Mouse (Mus musculus) gastrocnemius, postnatal 25 days (tissue): ENCODE data around the gene Phf2. TPM values are rescaled to one million over a fixed set of nuclear protein-coding genes. Genes with fewer than 3 reads are reported as not detected.
"Not testable (repeated sequence)": the region's sequence is repeated elsewhere in the genome, so short reads cannot be mapped to it uniquely, and the experiment has no call there.

Experiments used
- DNase-seq: peaks from one replicate; pipeline ENCODE4 v3.0.0; 2022
- total RNA-seq, 2 experiments: library from RNA; stranded (reverse); gene quantifications; 1 replicate in 1 of 2; 2 replicates in 1 of 2; pipeline ENCODE4 v1.2.3; 2021

The Phf2 gene
- total RNA-seq, 2 experiments from 2014 or later: 22.7 to 26.8 TPM

- DNase-seq: no peak
Measured at GRCm38 (mm10) chr13:48858054-48858453, 12.9 kb downstream of the Phf2 start.

DNA sequence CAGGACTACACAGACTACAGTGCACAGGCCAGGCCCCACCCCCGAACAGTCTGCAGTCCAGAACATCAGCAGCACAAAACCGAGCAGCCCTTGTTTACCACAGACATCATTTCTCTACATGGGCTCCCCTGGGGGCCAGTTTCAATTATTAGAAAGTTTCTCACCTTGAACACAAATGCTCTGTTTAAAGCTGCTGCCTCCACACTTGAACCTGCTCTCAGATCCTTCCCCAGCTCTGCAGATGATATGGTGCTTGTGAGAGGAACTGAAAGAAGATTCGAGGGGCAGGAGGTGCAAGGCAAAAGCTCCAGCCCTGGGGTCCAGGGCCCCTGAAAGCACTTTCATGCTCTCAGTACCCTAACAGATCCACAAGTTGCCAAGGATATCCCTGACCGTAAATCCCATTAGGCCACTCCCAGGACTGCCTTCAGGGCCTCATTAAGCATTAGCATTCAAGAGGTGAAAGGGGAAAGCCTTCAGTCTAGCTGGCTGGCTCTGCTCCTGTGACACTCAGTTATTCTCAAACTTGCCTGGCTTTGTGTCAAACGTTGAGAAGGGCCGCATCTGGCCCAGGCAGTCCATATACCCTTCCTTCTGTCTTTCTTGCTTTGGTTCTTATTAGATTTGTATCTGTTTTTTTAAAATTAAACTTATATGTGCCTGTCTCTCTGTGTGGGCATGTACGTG lies 13.5 kb downstream of the Phf2 start:
- no peak for DNase-seq

GRCm38 (mm10) chr13:48853947-48854346 lies 17.0 kb downstream of the Phf2 start:
- DNase-seq: no peak

DNA sequence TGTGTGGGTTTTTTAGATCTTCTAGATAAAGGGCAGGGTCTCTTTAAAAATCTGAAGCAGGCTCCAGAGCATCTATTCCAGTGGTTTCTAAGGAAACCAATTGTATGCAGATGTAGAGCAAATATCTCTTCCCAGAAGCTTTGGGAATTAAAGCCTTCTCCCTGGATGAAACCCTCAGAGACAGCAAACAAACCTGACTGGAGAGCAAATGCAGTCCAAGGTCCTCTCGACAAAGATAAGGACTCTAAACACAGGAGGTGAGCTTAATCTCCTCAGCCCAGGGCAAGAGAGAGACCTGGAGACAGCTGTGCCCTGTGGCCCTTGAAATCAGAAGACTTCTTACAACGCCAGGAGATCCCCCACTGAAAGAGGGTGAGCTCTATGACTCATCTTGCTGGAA lies 17.4 kb downstream of the Phf2 start:
- no peak for DNase-seq

- DNase-seq: no peak
Measured at GRCm38 (mm10) chr13:48852859-48853258, 18.1 kb downstream of the Phf2 start.

GRCm38 (mm10) chr13:48851719-48852118 lies 19.2 kb downstream of the Phf2 start:
- DNase-seq: no peak

GRCm38 (mm10) chr13:48850771-48851170 lies 20.1 kb downstream of the Phf2 start:
- no peak for DNase-seq

- no peak for DNase-seq
Measured at GRCm38 (mm10) chr13:48850326-48850725, 20.6 kb downstream of the Phf2 start.

DNA sequence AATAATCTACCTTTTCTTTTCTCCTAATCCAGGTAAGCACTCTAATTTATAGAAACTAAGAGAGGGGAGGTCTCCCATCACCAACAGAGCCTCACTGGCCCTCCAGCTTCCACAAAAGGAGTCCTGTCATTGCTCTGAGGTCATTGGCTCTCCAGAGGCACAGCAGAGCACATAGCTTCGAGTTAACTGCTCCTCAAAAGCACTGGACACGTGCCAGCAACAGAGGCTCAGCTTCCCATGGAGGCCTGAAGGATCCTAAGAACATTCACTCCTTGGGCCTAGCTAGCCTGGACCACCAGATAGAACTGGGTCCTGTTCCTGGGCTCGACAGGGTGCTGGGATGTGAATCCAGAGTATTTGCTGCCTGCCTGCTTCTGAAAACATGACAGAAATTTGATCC lies 21.8 kb downstream of the Phf2 start:
- no peak for DNase-seq

DNA sequence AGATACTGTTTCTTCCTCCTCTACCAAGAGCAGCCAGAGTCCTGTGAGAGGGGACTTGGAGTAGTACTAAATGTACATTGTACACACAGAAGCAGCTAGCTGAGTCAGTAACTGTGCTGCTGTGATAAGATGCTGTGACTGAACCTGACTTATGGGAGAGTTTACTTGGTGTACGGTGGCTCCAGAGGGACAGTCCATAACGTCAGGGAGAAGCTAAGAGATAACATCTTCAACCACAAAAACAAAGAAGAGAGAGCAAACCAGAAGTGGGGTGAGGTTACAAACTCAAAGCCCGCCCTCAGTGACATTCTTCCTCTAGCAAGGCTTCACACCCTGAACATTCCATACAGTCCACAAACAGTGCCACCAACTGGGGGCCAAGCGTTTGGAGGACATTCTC lies 25.6 kb downstream of the Phf2 start:
- DNase-seq: no peak

GRCm38 (mm10) chr13:48843530-48843929 lies 27.4 kb downstream of the Phf2 start:
- DNase-seq: no peak

- DNase-seq: no peak
Measured at GRCm38 (mm10) chr13:48841905-48842592, 28.9 kb downstream of the Phf2 start.

DNA sequence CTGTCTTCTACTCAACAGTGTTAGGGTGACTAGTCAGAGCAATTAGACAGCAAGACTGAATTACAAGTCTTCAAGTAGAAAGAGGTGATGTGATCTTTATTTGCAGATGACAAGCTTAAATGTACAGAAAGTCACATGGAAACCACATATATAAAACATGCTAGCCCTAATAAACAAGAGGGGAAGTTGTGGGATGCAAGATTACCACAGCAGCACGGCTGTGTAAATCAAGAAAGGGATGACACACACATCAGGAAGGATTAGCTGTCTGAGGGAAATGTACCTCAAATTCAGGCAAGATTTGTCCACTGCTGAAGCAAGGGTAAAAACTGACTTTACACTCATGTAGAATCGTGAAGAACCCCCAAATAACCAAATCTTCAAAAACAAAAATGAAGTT lies 32.6 kb downstream of the Phf2 start:
- DNase-seq: no peak

GRCm38 (mm10) chr13:48837537-48837936 lies 33.4 kb downstream of the Phf2 start:
- no peak for DNase-seq

DNA sequence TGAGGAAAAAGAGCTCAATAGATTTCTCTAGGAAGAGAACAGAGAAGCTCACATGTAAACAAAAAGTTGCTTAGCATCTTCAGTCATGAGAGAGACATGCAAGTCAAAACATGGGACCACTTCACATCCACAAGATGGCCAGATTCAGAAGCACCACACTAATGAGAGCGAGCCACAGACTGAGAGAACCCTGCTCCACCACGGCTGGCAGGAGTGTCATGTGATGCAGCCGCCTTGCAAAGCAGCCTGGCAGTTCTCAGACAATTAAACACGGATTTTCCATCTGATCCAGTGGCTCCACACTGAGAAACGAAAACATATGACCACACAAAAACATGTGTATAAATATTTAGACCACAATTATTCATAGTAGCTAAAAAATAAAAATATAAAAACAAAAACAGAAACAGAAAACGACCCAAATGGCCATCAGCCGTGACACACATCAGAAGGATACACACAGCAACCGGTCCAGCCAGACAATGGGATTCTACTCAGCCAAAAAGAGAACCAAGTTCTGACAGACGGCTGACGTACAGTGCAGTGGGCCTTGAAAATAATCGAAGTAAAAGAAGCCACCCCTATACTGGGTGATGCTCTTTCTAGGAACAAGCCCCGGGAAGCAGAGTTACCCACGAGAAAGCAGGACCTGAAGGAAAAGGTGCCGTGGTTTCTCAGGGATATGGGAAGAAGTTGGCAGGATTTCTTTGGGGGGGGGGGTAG lies 40.2 kb downstream of the Phf2 start:
- no peak for DNase-seq

DNA sequence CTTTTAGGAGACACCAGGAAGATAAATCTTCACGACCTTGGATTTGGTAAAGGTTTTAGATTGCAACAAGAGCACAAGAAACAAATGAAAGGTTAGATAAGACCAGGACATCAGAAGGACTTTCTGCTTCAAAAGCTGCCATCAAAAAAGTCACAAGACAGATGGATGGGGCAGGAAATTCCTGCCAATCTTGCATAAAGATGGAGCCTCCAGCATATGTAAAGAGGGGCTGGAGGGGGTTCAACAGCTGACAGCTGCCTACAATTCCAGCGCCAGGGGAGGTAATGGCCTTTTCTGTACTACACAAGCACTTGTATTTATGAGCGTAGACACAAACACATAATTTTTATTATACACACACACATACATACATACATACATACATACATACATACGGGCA lies 41.1 kb downstream of the Phf2 start:
- no peak for DNase-seq

GRCm38 (mm10) chr13:48822871-48823270 lies 48.0 kb downstream of the Phf2 start:
- no peak for DNase-seq

DNA sequence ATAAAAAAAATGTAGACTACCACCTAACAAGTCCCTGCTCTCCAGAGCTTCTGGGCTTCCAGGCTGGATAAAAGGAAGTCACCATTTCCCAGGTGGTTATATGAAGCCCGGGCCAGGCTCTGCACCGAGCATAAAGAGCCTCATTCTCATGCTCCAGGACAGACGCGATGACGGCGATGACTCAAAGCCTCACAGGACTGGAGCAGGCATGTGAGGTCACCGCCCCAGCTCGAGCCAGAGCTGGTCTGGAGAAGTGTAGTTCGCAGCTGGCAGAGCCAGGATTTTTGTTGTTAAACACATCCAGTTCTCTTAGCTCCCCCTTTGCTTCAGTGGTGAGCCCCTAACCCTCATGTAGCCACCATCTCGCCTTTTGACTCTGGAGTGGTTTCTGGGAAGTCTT lies 48.6 kb downstream of the Phf2 start:
- DNase-seq: no peak

- DNase-seq: no peak
Measured at GRCm38 (mm10) chr13:48819131-48819530, 51.8 kb downstream of the Phf2 start.

DNA sequence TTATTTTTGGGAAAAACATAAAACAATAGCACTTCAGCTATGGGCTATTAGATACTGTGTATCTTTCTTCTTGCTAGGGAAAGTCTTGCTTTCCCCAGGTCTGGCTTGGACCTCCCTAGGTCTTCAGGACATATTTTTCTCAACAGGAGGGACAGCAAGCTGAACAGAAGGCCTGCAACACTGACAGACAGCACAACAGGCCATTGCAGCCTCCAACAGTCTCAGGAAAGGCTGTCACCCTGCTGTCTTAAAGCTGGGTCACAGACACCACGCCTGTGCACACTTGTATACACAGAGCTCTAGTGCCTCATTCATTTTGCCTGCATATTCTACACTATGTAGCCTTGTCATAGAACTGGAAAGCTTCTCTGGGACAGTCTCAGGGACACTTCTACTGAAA lies 56.5 kb downstream of the Phf2 start:
- DNase-seq: no peak

- no peak for DNase-seq
Measured at GRCm38 (mm10) chr13:48810991-48811390, 59.9 kb downstream of the Phf2 start.

DNA sequence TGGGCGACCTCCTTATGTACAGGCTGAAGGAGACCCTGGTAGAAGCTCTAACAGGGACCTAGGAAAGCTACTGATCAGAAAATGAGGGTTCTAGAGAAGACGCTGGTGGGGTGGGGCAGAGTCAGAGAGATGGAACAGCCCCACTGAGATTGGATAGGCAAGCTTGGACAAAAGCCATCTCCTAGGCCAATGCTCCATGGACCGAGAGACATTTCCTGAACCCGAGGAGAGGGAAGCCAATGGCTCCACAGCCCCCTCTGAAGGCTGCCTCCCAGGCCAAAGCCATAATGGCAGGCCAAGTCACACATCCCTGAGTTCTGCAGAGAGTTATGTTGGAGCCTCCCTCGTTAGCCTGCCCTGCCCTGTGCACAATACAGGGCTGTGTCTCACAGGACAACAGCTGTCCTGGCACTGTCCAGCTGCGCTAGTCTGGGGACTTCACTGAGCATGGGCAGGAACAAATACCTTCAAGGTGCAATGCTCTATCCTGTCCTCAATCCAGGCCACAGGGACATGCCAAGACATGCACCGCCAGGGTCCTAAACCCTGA lies 60.6 kb downstream of the Phf2 start:
- DNase-seq: no peak

DNA sequence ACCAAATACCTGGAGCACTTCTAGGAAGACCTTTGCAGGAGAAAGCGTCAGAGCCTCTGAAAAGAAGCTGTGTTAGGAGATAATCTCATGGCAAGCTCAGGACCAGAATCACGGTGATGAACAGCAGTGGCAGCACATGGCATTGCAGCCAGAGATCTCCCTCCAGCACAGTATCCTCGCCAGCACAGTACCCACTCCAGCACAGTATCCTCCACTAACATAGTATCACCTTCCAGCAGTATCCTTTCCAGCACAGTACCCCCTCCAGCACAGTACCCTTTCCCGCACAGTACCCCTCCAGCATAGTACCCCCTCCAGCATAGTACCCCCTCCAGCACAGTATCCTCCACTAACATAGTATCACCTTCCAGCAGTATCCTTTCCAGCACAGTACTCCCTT lies 61.3 kb downstream of the Phf2 start:
- not testable (repeated sequence) for DNase-seq
